Mouse (Mus musculus): ENCODE data around the gene Cd274. TPM values are rescaled to one million over a fixed set of nuclear protein-coding genes. Genes with fewer than 3 reads are reported as not detected.

Cd274 gene
- total RNA-seq, 1 experiment, result 0.62 TPM

GRCm38 (mm10) chr19:29416393-29416902 lies 49.2 kb downstream of the Cd274 start:
- TF ChIP-seq CHD2 (IDR thresholded peaks at IDR 0.05; ENCODE audit: low read depth, low read length) (no peak), HCFC1 (IDR thresholded peaks at IDR 0.05; ENCODE audit: borderline replicate concordance, insufficient read depth, low read length) (no peak), ZC3H11A (IDR thresholded peaks at IDR 0.05; ENCODE audit: borderline replicate concordance, low read depth, low read length) (no peak), ZNF384 (IDR thresholded peaks at IDR 0.05; ENCODE audit: low read depth, low read length) (no peak), MAFK (IDR thresholded peaks at IDR 0.05; ENCODE audit: insufficient read depth, low read depth, low read length) (no peak)
- Histone ChIP-seq H3K9me3 (ENCODE audit: control insufficient read depth, insufficient read depth, low read depth, low read length) (no peaks in the 10 kb centered on the region), H3K4me1 (ENCODE audit: control insufficient read depth in 2 of 2, insufficient read depth in 2 of 2, low read length in 2 of 2, poor library complexity in 1 of 2) (no peaks in the 10 kb centered on the region), H3K9ac (ENCODE audit: insufficient read depth, low read depth, low read length, poor library complexity, severe bottlenecking) (no peak overlapping the region), H3K4me3 (ENCODE audit: insufficient read depth in 1 of 2, low read depth in 1 of 2, low read length in 2 of 2, poor library complexity in 1 of 2, severe bottlenecking in 1 of 2) (no peak overlapping the region), H3K27ac (ENCODE audit: insufficient read depth, low read depth, low read length, poor library complexity, severe bottlenecking) (no peak overlapping the region), H3K36me3 (ENCODE audit: control insufficient read depth, insufficient read depth, low read length, poor library complexity, severe bottlenecking) (no peaks in the 10 kb centered on the region)
- no peak for DNase-seq (ENCODE audit: low read depth, low spot score)
- in situ Hi-C loops (cut with MboI; ENCODE audit: low sequenced_read_pairs in 2 of 2, unreplicated experiment in 2 of 2), result no loop called here

- Histone ChIP-seq H3K9me3 (ENCODE audit: control insufficient read depth, insufficient read depth, low read depth, low read length) (no peaks in the 10 kb centered on the region), H3K9ac (ENCODE audit: insufficient read depth, low read depth, low read length, poor library complexity, severe bottlenecking) (no peak overlapping the region), H3K36me3 (ENCODE audit: control insufficient read depth, insufficient read depth, low read length, poor library complexity, severe bottlenecking) (no peaks in the 10 kb centered on the region), H3K27ac (ENCODE audit: insufficient read depth, low read depth, low read length, poor library complexity, severe bottlenecking) (no peak overlapping the region), H3K4me1 (ENCODE audit: control insufficient read depth in 2 of 2, insufficient read depth in 2 of 2, low read length in 2 of 2, poor library complexity in 1 of 2) (no peaks in the 10 kb centered on the region), H3K4me3 (ENCODE audit: insufficient read depth in 1 of 2, low read depth in 1 of 2, low read length in 2 of 2, poor library complexity in 1 of 2, severe bottlenecking in 1 of 2) (no peak overlapping the region)
- in situ Hi-C loops (cut with MboI; ENCODE audit: low sequenced_read_pairs in 2 of 2, unreplicated experiment in 2 of 2), result no loop called here
- no peak for TF ChIP-seq ZNF384 (IDR thresholded peaks at IDR 0.05; ENCODE audit: low read depth, low read length)
- TF ChIP-seq MAFK (IDR thresholded peaks at IDR 0.05; ENCODE audit: insufficient read depth, low read depth, low read length), result no peak
- no peak for TF ChIP-seq HCFC1 (IDR thresholded peaks at IDR 0.05; ENCODE audit: borderline replicate concordance, insufficient read depth, low read length)
- no peak for TF ChIP-seq CHD2 (IDR thresholded peaks at IDR 0.05; ENCODE audit: low read depth, low read length)
- TF ChIP-seq ZC3H11A (IDR thresholded peaks at IDR 0.05; ENCODE audit: borderline replicate concordance, low read depth, low read length), result no peak
- no peak for DNase-seq (ENCODE audit: low read depth, low spot score)
Measured at GRCm38 (mm10) chr19:29417188-29417587, 49.9 kb downstream of the Cd274 start.

GRCm38 (mm10) chr19:29417894-29418293 lies 50.6 kb downstream of the Cd274 start:
- no peaks in the 10 kb centered on the region for H3K4me1 ChIP-seq (ENCODE audit: control insufficient read depth in 2 of 2, insufficient read depth in 2 of 2, low read length in 2 of 2, poor library complexity in 1 of 2)
- no peak for TF ChIP-seq CHD2 (IDR thresholded peaks at IDR 0.05; ENCODE audit: low read depth, low read length)
- no peak for TF ChIP-seq ZC3H11A (IDR thresholded peaks at IDR 0.05; ENCODE audit: borderline replicate concordance, low read depth, low read length)
- TF ChIP-seq MAFK (IDR thresholded peaks at IDR 0.05; ENCODE audit: insufficient read depth, low read depth, low read length), result no peak
- no peak for TF ChIP-seq HCFC1 (IDR thresholded peaks at IDR 0.05; ENCODE audit: borderline replicate concordance, insufficient read depth, low read length)
- TF ChIP-seq ZNF384 (IDR thresholded peaks at IDR 0.05; ENCODE audit: low read depth, low read length), result no peak

GRCm38 (mm10) chr19:29418661-29419115 lies 51.4 kb downstream of the Cd274 start:
- Histone ChIP-seq H3K36me3 (ENCODE audit: control insufficient read depth, insufficient read depth, low read length, poor library complexity, severe bottlenecking) (no peaks in the 10 kb centered on the region), H3K27ac (ENCODE audit: insufficient read depth, low read depth, low read length, poor library complexity, severe bottlenecking) (no peak overlapping the region), H3K4me3 (ENCODE audit: insufficient read depth in 1 of 2, low read depth in 1 of 2, low read length in 2 of 2, poor library complexity in 1 of 2, severe bottlenecking in 1 of 2) (no peak overlapping the region), H3K4me1 (ENCODE audit: control insufficient read depth in 2 of 2, insufficient read depth in 2 of 2, low read length in 2 of 2, poor library complexity in 1 of 2) (no peaks in the 10 kb centered on the region), H3K9me3 (ENCODE audit: control insufficient read depth, insufficient read depth, low read depth, low read length) (no peaks in the 10 kb centered on the region), H3K9ac (ENCODE audit: insufficient read depth, low read depth, low read length, poor library complexity, severe bottlenecking) (no peak overlapping the region)
- DNase-seq (ENCODE audit: low read depth, low spot score), result no peak
- in situ Hi-C loops (cut with MboI; ENCODE audit: low sequenced_read_pairs in 2 of 2, unreplicated experiment in 2 of 2), result no loop called here
- TF ChIP-seq ZC3H11A (IDR thresholded peaks at IDR 0.05; ENCODE audit: borderline replicate concordance, low read depth, low read length) (no peak), HCFC1 (IDR thresholded peaks at IDR 0.05; ENCODE audit: borderline replicate concordance, insufficient read depth, low read length) (no peak), ZNF384 (IDR thresholded peaks at IDR 0.05; ENCODE audit: low read depth, low read length) (no peak), CHD2 (IDR thresholded peaks at IDR 0.05; ENCODE audit: low read depth, low read length) (no peak), MAFK (IDR thresholded peaks at IDR 0.05; ENCODE audit: insufficient read depth, low read depth, low read length) (no peak)

More at GRCm38 (mm10) chr19:29417894-29418293, 50.6 kb downstream of the Cd274 start:
- in situ Hi-C loops (cut with MboI; ENCODE audit: low sequenced_read_pairs in 2 of 2, unreplicated experiment in 2 of 2), result no loop called here
- H3K9me3 ChIP-seq (ENCODE audit: control insufficient read depth, insufficient read depth, low read depth, low read length), result no peaks in the 10 kb centered on the region
- DNase-seq (ENCODE audit: low read depth, low spot score), result no peak
- no peak overlapping the region for H3K9ac ChIP-seq (ENCODE audit: insufficient read depth, low read depth, low read length, poor library complexity, severe bottlenecking)
- no peak overlapping the region for H3K4me3 ChIP-seq (ENCODE audit: insufficient read depth in 1 of 2, low read depth in 1 of 2, low read length in 2 of 2, poor library complexity in 1 of 2, severe bottlenecking in 1 of 2)
- no peak overlapping the region for H3K27ac ChIP-seq (ENCODE audit: insufficient read depth, low read depth, low read length, poor library complexity, severe bottlenecking)
- no peaks in the 10 kb centered on the region for H3K36me3 ChIP-seq (ENCODE audit: control insufficient read depth, insufficient read depth, low read length, poor library complexity, severe bottlenecking)
